Comparison of ENCODE assay signal across 8 mouse cellular contexts in the genomic region with DNA sequence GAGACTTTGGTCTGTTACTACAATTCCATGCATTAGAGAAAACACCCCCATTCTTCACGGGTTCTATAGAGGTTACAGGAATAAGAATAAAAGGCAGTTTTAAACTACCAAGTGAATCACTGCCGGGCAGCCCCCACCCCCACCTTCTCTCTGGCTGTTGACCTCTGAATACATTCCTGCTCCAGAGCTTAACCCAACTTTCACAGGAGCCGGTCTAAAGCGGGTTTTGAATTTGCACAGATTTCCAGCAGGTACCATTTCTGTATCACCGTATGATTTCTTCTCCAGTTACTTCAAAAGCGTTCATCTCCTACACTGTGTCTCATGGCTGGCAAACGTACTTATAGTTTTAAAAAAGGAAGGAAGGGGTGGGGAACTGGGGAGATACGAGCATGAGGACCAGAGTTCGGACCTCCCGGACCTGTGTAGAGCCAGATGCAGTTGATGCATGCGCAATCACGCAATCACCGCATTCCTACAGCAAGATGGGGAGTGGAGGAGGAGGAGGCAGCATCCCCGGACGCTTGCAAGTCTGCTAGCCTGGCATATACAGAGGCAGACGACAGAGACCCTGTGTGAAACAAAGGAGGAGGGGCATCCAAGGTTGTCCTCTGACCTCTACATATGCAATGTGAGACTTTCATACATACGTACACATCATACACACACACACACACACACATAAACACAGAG. TPM values are rescaled to one million over a fixed set of nuclear protein-coding genes. Genes with fewer than 3 reads are reported as not detected.
DNase-seq lines count a peak whose midpoint lies in the region; ATAC-seq and TF ChIP-seq lines count a peak whose summit lies in the region.

No protein-coding gene starts in this region.

- no peak for TF ChIP-seq CTCF in left cerebral cortex, adult 2 months (IDR thresholded peaks at IDR 0.05)

- WGBS in embryonic facial prominence, embryonic 14.5 days: 14% methylated on average over 17 of the region's 17 CpGs
- 33% methylated on average over 17 of the region's 17 CpGs for WGBS in limb, embryonic 10.5 days

- H3K9ac ChIP-seq in embryonic facial prominence, embryonic 14.5 days (ENCODE audit: low read depth, low read length): 0 out of 2 replicates have a peak overlapping the region, but pooled peaks have one; percentile 19

- H3K9me3 ChIP-seq in embryonic facial prominence, embryonic 14.5 days (ENCODE audit: control insufficient read depth, low read length): no peaks in the 10 kb centered on the region
- no peaks in the 10 kb centered on the region for H3K9me3 ChIP-seq in limb, embryonic 10.5 days (replicated peaks)

- intact Hi-C loops in left cerebral cortex, adult 2 months (cut with DNase I): no loop called here

- H3K36me3 ChIP-seq in embryonic facial prominence, embryonic 14.5 days (ENCODE audit: control insufficient read depth, insufficient read depth, low read length): no peaks in the 10 kb centered on the region
- no peaks in the 10 kb centered on the region for H3K36me3 ChIP-seq in limb, embryonic 10.5 days

- H3K4me1 ChIP-seq in embryonic facial prominence, embryonic 14.5 days (ENCODE audit: control insufficient read depth, insufficient read depth, low read length): peaks cover 16% of the 10 kb centered on the region; the same call in 1 of the 2 replicates
- peaks cover 14% of the 10 kb centered on the region for H3K4me1 ChIP-seq in limb, embryonic 10.5 days

- DNase-seq in left cerebral cortex, adult 2 months (ENCODE audit: extremely low spot score in 1 of 2, low spot score in 2 of 2): peak in 1 of 2 experiments; percentile 12
- DNase-seq in left cerebral cortex, adult 11 months (ENCODE audit: low spot score): no peak
- no peak for DNase-seq in embryonic facial prominence, embryonic 14.5 days (ENCODE audit: low spot score)
- DNase-seq in limb, embryonic 10.5 days (ENCODE audit: low spot score): peak; percentile 40
- peak; percentile 60 for DNase-seq in retina, embryonic 14.5 days (ENCODE audit: low spot score)
- no peak for DNase-seq in lung, postnatal 4 days

- H3K4me2 ChIP-seq in embryonic facial prominence, embryonic 14.5 days (ENCODE audit: low read depth, low read length): peak overlapping the region; percentile 47

- no peak overlapping the region; the same call in 1 of the 2 replicates for H3K27ac ChIP-seq in left cerebral cortex, adult 2 months
- H3K27ac ChIP-seq in embryonic facial prominence, embryonic 14.5 days (replicated peaks; ENCODE audit: low read depth, low read length): no peak overlapping the region; the same call in 1 of the 2 replicates
- peak overlapping the region; percentile 61 for H3K27ac ChIP-seq in limb, embryonic 10.5 days

- H3K4me3 ChIP-seq in left cerebral cortex, adult 2 months: peak overlapping the region; percentile 31
- peak overlapping the region; percentile 27 for H3K4me3 ChIP-seq in embryonic facial prominence, embryonic 14.5 days (ENCODE audit: low read depth, low read length)
- H3K4me3 ChIP-seq in limb, embryonic 10.5 days: peak overlapping the region; percentile 38

- H3K27me3 ChIP-seq in embryonic facial prominence, embryonic 14.5 days (replicated peaks; ENCODE audit: control insufficient read depth, insufficient read depth, low read length): no peaks in the 10 kb centered on the region
- H3K27me3 ChIP-seq in limb, embryonic 10.5 days (ENCODE audit: low read depth, poor library complexity, severe bottlenecking): no peaks in the 10 kb centered on the region

- peak; percentile 53; the same call in 1 of the 2 replicates for ATAC-seq in embryonic facial prominence, embryonic 14.5 days (ENCODE audit: low read depth)
- no peak for ATAC-seq in erythroblast, adult 5-6 weeks (replicated peaks; ENCODE audit: low FRiP score, poor library complexity, severe bottlenecking)
- no peak for ATAC-seq in CD4-positive, CD25-positive, alpha-beta regulatory T cell, adult 4 months

RNA-seq across cellular contexts. Expression of gene Shroom3, which starts 15.7 kb away (rescaled TPM):
- total RNA-seq in left cerebral cortex, adult 2 months (2021): 1 to 10 TPM; 4.3 to 6.3 TPM
- polyA plus RNA-seq in embryonic facial prominence, embryonic 14.5 days (2014; fragmentation: Nextera tagmentation; extraction: Ambion mirVana): 3.4 and 4.4 TPM in 2 replicates
- 5.0 and 5.3 TPM in 2 replicates for polyA plus RNA-seq in limb, embryonic 10.5 days (2016; fragmentation: Nextera tagmentation; extraction: Ambion mirVana)
- total RNA-seq in erythroblast, adult 5-6 weeks (2015; ENCODE audit: low replicate concordance): 0.96 TPM in 1 of 2 replicates, not detected in the other
- total RNA-seq in erythroblast, adult 5-6 weeks (2017; ENCODE audit: low replicate concordance): not detected in 2 replicates
- polyA plus RNA-seq in CD4-positive, CD25-positive, alpha-beta regulatory T cell, adult 4 months (2017; shearing (Covaris generic)): not detected

RNA-seq across cellular contexts. Expression of gene Ccdc158, which starts 23.9 kb away (rescaled TPM):
- under 1 TPM; 0.36 to 0.54 TPM for total RNA-seq in left cerebral cortex, adult 2 months (2021)
- 0.88 and 1.4 TPM in 2 replicates for polyA plus RNA-seq in embryonic facial prominence, embryonic 14.5 days (2014; fragmentation: Nextera tagmentation; extraction: Ambion mirVana)
- polyA plus RNA-seq in limb, embryonic 10.5 days (2016; fragmentation: Nextera tagmentation; extraction: Ambion mirVana): 0.45 and 0.62 TPM in 2 replicates
- 0.77 and 2.9 TPM in 2 replicates for total RNA-seq in erythroblast, adult 5-6 weeks (2015; ENCODE audit: low replicate concordance)
- 0.56 TPM in 1 of 2 replicates, not detected in the other for total RNA-seq in erythroblast, adult 5-6 weeks (2017; ENCODE audit: low replicate concordance)
- not detected for polyA plus RNA-seq in CD4-positive, CD25-positive, alpha-beta regulatory T cell, adult 4 months (2017; shearing (Covaris generic))

Comparison
In these comparisons a context has a peak if more than half of its experiments do, and no peak if none do; other contexts are left out.
1. DNase-seq: peak in limb, embryonic 10.5 days (single experiment) and retina, embryonic 14.5 days (single experiment); none in left cerebral cortex, adult 11 months (single experiment), embryonic facial prominence, embryonic 14.5 days (single experiment) and lung, postnatal 4 days (0 of 2).
2. Peak in every context shown above with its lines, with median percentiles within 50 percentile points of each other: H3K4me3 ChIP-seq.